Mouse (Mus musculus): ENCODE results near the gene Ier5.
A peak's percentile ranks its signal among the peaks of the same experiment; 100 is the strongest.

Ier5 gene

DNA sequence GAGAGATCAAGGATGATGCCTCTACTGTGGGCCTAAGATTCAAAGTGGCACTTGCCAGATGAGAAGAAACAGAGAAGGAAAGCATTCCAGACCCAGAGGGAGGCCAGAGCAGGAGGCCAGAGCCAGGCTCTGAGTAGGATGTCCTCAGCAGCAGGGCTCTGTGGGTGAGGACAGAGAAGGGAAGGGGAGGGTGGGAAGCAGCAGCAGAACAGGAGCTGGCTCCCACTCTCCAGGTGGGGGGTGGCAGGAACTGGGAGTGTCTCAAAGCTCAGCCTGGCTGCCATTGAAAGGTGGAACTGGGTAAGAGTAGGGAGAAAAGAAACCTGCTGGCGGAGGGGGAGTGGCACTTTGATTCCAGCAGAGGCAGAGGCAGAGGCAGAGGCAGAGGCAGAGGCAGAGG lies 46.1 kb downstream of the Ier5 start:
- no peak for DNase-seq (ENCODE audit: low spot score)

DNA sequence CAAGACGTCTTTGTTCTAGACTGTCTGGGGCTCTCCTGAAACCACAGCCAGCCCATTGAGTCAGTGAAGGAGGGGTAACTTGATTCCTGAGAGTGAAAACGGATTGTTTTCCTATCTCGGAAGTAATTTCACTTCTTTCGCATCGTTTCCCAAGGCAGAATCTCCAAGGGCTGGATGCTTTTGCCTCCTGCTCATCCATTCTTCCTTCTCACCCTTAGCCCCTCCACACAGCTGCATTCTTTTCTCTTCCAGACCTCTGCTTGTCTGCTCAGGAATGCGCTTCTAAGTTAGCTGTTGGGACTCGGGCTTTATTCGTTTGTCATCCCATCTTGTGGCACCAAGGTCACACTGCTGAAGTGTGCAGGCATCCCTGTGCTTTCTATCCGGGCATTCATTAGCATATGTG lies 46.7 kb downstream of the Ier5 start:
- no peak for DNase-seq (ENCODE audit: low spot score)

DNA sequence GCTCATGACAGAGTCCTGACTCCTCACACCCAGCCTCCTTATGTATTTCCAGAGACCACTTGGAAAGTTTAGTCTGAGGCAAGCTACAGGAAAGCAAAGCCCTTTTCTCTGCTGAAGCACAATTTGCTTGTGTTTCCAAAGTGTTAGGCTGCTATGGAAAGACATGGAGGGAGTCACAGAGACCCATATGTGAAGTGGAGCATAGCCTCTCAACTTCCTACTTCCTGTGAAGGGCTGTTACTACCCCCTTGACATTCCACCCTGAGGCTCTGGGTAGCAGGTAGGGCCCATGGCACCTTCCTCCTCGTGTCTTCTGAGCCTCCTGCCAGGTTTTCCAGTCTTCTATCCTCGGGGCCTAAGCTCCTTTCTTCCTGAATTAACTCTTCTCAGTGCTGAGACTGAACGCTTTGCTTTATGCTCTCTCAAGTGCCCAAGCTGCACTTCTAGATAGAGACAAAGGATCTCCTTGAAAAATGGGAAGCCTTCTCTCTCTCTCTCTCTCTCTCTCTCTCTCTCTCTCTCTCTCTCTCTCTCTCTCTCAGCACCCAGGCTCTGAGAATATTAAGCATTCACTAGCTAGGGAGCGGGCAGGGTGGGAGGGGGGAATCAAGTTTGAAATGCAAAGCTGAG lies 47.2 kb downstream of the Ier5 start:
- no peak for DNase-seq (ENCODE audit: low spot score)

DNA sequence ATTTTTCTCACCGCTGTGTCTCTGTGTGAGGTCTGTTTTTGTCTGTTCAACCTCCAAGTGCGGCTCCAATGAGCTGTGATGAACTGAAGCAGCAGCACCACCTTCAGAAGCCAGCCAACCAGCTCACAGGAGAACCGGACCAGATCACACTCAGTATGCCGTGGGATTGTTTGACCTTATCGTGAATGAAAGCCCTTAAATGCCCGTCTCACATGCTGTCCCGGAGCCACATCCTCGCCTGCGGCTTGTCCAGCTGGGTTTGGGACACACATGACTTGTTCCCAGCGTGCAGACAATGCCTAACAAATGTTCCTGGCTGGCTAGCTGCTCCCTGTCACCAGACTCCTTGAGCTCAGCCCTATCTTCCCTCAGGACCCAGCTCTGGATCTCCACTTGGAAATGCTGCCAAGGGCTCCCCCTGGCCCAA lies 47.7 kb downstream of the Ier5 start:
- no peak for DNase-seq (ENCODE audit: low spot score)

DNA sequence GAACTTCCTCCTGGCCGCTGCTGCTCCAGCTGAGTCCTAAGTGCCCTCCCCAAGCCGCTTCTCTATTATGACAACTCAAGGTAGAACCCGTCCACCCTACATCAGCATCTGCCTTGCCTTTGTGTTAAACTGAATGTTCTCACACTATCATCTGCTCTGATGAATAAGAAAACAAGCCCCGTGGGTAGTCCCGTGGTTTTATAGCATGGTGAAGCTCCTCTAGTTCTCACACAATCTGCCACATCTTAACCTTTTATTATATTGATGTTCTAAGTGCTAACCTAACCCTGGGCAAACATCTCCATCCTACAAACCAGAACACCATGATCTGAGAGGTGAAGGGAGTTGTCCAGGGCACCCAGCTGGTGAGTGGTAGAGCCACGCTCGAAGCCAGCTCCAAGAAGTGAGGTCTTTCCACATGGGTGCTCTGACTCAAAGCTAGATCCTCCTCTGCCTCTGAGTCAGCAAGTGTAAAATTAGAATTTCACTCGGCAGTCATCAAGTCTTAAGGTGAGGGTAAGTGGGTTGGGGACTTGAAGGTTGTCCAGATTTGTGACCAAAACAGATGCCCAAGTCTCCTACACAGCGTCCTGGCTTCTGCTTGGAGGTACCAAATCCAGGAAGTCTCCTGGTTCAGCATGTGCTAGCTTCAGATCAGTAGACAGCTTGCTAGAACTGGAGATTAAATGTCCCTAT lies 48.4 kb downstream of the Ier5 start:
- no peak for DNase-seq (ENCODE audit: low spot score)

DNA sequence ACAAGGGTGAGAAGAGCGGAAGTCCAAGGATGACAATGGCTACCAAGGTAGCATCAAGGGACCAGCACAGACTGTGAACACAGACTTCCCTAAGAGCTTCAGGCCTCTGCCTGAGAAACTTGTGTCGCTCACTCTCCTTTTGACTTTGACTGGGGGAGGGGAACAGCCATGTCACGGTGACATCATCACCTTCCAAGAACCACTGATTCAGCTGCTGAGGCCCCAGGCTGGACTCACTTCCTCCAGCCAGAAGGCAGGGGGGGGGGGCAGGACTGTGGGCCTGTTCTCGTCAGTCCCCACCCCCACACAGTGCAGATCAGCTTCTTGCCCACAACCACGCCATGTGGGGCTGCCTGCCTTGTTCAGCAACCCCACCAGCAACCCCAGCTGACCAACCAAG lies 49.3 kb downstream of the Ier5 start:
- no peak for DNase-seq (ENCODE audit: low spot score)

DNA sequence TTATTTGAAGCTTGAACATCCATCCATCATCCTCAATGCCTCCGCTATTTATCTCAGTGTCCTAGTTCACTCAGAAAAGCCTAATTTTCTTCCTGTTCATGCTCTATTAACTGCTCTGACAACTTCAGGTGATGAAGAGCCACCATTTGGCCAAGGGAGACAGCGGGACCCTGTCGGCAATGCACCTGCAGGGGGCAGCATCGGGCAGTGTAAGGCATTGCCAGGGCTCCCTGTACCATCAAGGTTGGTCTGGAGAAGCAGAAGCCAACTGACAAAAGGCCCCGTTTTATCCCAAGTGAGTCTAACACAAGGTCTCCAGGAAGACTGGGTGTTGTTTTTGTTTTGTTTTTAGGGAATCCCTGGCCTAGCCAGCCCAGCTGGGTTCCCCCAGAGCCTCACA lies 50.5 kb downstream of the Ier5 start:
- DNase-seq (ENCODE audit: low spot score) = peak; percentile 69
